Mouse (Mus musculus): Measurements from ENCODE around the gene Map4k2. TPM values are rescaled to one million over a fixed set of nuclear protein-coding genes. Genes with fewer than 3 reads are reported as not detected.

The Map4k2 gene
- total and polyA plus RNA-seq, 3 experiments, result 55.5 to 119 (median 95.2) TPM

DNA sequence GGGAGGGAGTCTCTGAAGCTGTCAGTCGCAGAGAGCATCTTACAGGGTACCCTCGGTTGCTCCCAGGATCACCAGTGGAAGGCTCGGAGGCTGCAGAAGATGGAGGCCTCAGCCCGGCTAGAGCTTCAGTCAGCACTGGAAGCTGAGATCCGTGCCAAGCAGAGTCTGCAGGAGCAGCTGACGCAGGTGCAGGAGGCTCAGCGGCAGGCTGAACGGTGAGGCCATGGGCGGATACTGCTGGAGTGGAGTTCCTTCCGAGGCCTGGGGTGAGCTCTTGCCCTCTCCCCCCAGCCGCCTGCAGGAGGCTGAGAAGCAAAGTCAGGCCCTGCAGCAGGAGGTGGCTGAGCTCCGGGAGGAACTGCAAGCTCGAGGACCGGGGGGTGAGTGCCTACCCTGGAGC lies 25.4 kb upstream of the Map4k2 start:
- no peaks in the 10 kb centered on the region for H3K27me3 ChIP-seq (replicated peaks)
- TF ChIP-seq KAT2A (IDR thresholded peaks at IDR 0.05; ENCODE audit: insufficient replicate concordance, low read length) (no peak), MEF2A (IDR thresholded peaks at IDR 0.05; ENCODE audit: borderline replicate concordance, low read depth, low read length) (no peak), ZKSCAN1 (IDR thresholded peaks at IDR 0.05; ENCODE audit: borderline replicate concordance, low read depth, low read length) (no peak), JUN (IDR thresholded peaks at IDR 0.05; ENCODE audit: insufficient read depth, low read depth, low read length) (no peak), E2F4 (IDR thresholded peaks at IDR 0.05; ENCODE audit: insufficient replicate concordance, low read depth, low read length) (no peak), NELFE (IDR thresholded peaks at IDR 0.05; ENCODE audit: low read depth, low read length) (no peak), USF2 (conservative IDR thresholded peaks at IDR 0.05; ENCODE audit: low read depth, low read length) (no peak), CHD2 (IDR thresholded peaks at IDR 0.05; ENCODE audit: low read length) (no peak), TBP (conservative IDR thresholded peaks at IDR 0.05; ENCODE audit: low read depth, low read length) (no peak)
- no peaks in the 10 kb centered on the region for H3K79me2 ChIP-seq (replicated peaks; ENCODE audit: control insufficient read depth, extremely low read depth, insufficient read depth, poor library complexity, severe bottlenecking)
- in situ Hi-C loops (cut with MboI; ENCODE audit: low pct_ligation_motif_present, low pct_unique_long_range_greater_than_20kb, low sequenced_read_pairs) (loop anchor here (25.0 kb wide), 1 partner anchor 153 kb away; no protein-coding TSS in a partner anchor), dilution Hi-C loops (cut with MboI; ENCODE audit: extremely low pct_ligation_motif_present, extremely low pct_unique_long_range_greater_than_20kb, low sequenced_read_pairs) (no loop called here)
- no peak for DNase-seq (ENCODE audit: extremely low read depth)
- peaks cover 5 to 62% of the 10 kb centered on the region in 2 experiments for H3K36me3 ChIP-seq (replicated peaks in 1 of 2; ENCODE audit: control insufficient read depth in 1 of 2, insufficient read depth in 1 of 2, low read length in 1 of 2)
- no peak overlapping the region for H3K4me3 ChIP-seq (replicated peaks in 1 of 3; ENCODE audit: low read depth in 2 of 3, low read length in 2 of 3, poor library complexity in 1 of 3)
- H3K4me2 ChIP-seq (ENCODE audit: insufficient read depth, low read depth, poor library complexity, severe bottlenecking), result no peak overlapping the region
- no peak overlapping the region for H3K9ac ChIP-seq (ENCODE audit: insufficient read depth, low read depth)
- H3K9me3 ChIP-seq (replicated peaks; ENCODE audit: low read length), result no peaks in the 10 kb centered on the region
- peaks cover 4 to 14% of the 10 kb centered on the region in 2 experiments; a peak in 3 of 4 replicates for H3K4me1 ChIP-seq (ENCODE audit: control insufficient read depth in 1 of 2, insufficient read depth in 2 of 2)
- no peak overlapping the region for H3K27ac ChIP-seq (ENCODE audit: insufficient read depth, low read depth)

- Histone ChIP-seq H3K9me3 (replicated peaks; ENCODE audit: low read length) (no peaks in the 10 kb centered on the region), H3K4me3 (replicated peaks in 1 of 3; ENCODE audit: low read depth in 2 of 3, low read length in 2 of 3, poor library complexity in 1 of 3) (no peak overlapping the region), H3K9ac (ENCODE audit: insufficient read depth, low read depth) (no peak overlapping the region), H3K27ac (ENCODE audit: insufficient read depth, low read depth) (no peak overlapping the region), H3K4me2 (ENCODE audit: insufficient read depth, low read depth, poor library complexity, severe bottlenecking) (no peak overlapping the region), H3K79me2 (replicated peaks; ENCODE audit: control insufficient read depth, extremely low read depth, insufficient read depth, poor library complexity, severe bottlenecking) (no peaks in the 10 kb centered on the region), H3K27me3 (replicated peaks) (no peaks in the 10 kb centered on the region), H3K4me1 (ENCODE audit: control insufficient read depth in 1 of 2, insufficient read depth in 2 of 2) (peaks cover 6 to 13% of the 10 kb centered on the region in 2 experiments; a peak in 3 of 4 replicates), H3K36me3 (replicated peaks in 1 of 2; ENCODE audit: control insufficient read depth in 1 of 2, insufficient read depth in 1 of 2, low read length in 1 of 2) (peaks cover 5 to 59% of the 10 kb centered on the region in 2 experiments)
- in situ Hi-C loops (cut with MboI; ENCODE audit: low pct_ligation_motif_present, low pct_unique_long_range_greater_than_20kb, low sequenced_read_pairs), result loop anchor here (25.0 kb wide), 1 partner anchor 156 kb away; no protein-coding TSS in a partner anchor
- dilution Hi-C loops (cut with MboI; ENCODE audit: extremely low pct_ligation_motif_present, extremely low pct_unique_long_range_greater_than_20kb, low sequenced_read_pairs), result no loop called here
- TF ChIP-seq MYC (IDR thresholded peaks at IDR 0.05; ENCODE audit: low read depth, low read length) (no peak), NELFE (IDR thresholded peaks at IDR 0.05; ENCODE audit: low read depth, low read length) (no peak), ZC3H11A (IDR thresholded peaks at IDR 0.05; ENCODE audit: low read depth, low read length) (no peak), SMC3 (IDR thresholded peaks at IDR 0.05; ENCODE audit: low read depth, low read length) (no peak), RCOR1 (conservative IDR thresholded peaks at IDR 0.05; ENCODE audit: low read depth, low read length) (no peak), ZNF384 (IDR thresholded peaks at IDR 0.05; ENCODE audit: low read depth, low read length) (no peak), UBTF (IDR thresholded peaks at IDR 0.05; ENCODE audit: low read depth, low read length) (no peak)
- no peak for DNase-seq (ENCODE audit: extremely low read depth)
Measured at GRCm38 (mm10) chr19:6318145-6318544, 22.8 kb upstream of the Map4k2 start.
